Mouse (Mus musculus) intestine, postnatal 0 days (tissue): ENCODE data around the gene Jtb. TPM values are rescaled to one million over a fixed set of nuclear protein-coding genes. Genes with fewer than 3 reads are reported as not detected.
A peak's percentile ranks its signal among the peaks of the same experiment; 100 is the strongest.

Source experiments
- ATAC-seq: fragments of 200-750 bp; cut with Nextera tagmentation; 2 replicates; pipeline ENCODE4 v1.8.0; 2017; ENCODE audit warnings: mild to moderate bottlenecking, moderate TSS enrichment, moderate library complexity
- H3K27ac ChIP-seq: fragments of 300-500 bp; sonication (generic); 2 replicates; pipeline ENCODE4 v1.5.1; 2014; ENCODE audit warnings: mild to moderate bottlenecking, low read depth, low read length, moderate library complexity
- H3K27me3 ChIP-seq: fragments of 300-500 bp; sonication (generic); replicated peaks from 2 replicates; pipeline ENCODE4 v1.6.1; 2014; ENCODE audit warnings: low read length, mixed read lengths; ENCODE audit not compliant: control insufficient read depth, insufficient read depth
- H3K36me3 ChIP-seq: fragments of 300-500 bp; sonication (generic); 2 replicates; pipeline ENCODE4 v1.6.1; 2014; ENCODE audit warnings: mild to moderate bottlenecking, moderate library complexity; ENCODE audit not compliant: control insufficient read depth, insufficient read depth
- H3K4me1 ChIP-seq: fragments of 300-500 bp; sonication (generic); replicated peaks from 2 replicates; pipeline ENCODE4 v1.6.1; 2014; ENCODE audit warnings: antibody characterized with exemption, low read length, mixed read lengths; ENCODE audit not compliant: control insufficient read depth, insufficient read depth
- H3K4me2 ChIP-seq: fragments of 300-500 bp; sonication (generic); replicated peaks from 2 replicates; pipeline ENCODE4 v1.6.1; 2014; ENCODE audit warnings: low read depth, mild to moderate bottlenecking, moderate library complexity
- H3K4me3 ChIP-seq: fragments of 300-500 bp; sonication (generic); 2 replicates; pipeline ENCODE4 v1.5.1; 2014; ENCODE audit warnings: low read depth, low read length
- H3K9ac ChIP-seq: fragments of 300-500 bp; sonication (generic); 2 replicates; pipeline ENCODE4 v1.6.1; 2014; ENCODE audit warnings: mild to moderate bottlenecking, low read depth, low read length
- H3K9me3 ChIP-seq: fragments of 300-500 bp; sonication (generic); 2 replicates; pipeline ENCODE4 v1.6.1; 2016; ENCODE audit warnings: mixed run types; ENCODE audit not compliant: control insufficient read depth
- CTCF ChIP-seq: sonication (generic); IDR thresholded peaks from 2 replicates; pipeline ENCODE4 v1.5.1; 2016; ENCODE audit warnings: low read depth, mild to moderate bottlenecking, control low read depth, antibody characterized with exemption, moderate library complexity
- WGBS: fragments of 180-500 bp; shearing (Covaris S2); extraction: QIAGEN DNeasy Blood & Tissue Kit; methylation state at CpG from one replicate; pipeline ENCODE4 v1.1.7; 2014; 5-methylcytosine and 5-hydroxymethylcytosine counted together
- microRNA-seq: library from miRNA; unstranded; fragments of <30 nt; microRNA quantifications from one replicate; pipeline ENCODE4, GENCODE M21; 2016
- polyA plus RNA-seq: library from polyadenylated mRNA; unstranded; fragments of >200 nt; fragmentation: Nextera tagmentation; extraction: Ambion mirVana; gene quantifications from 2 replicates; pipeline ENCODE4 v1.2.1, GENCODE M21; 2015

The Jtb gene
- polyA plus RNA-seq, 1 experiment from 2014 or later = 169 TPM

- no peak overlapping the region for H3K4me3 ChIP-seq
- H3K4me2 ChIP-seq = no peak overlapping the region
- H3K27me3 ChIP-seq = no peaks in the 10 kb centered on the region
- H3K4me1 ChIP-seq = no peaks in the 10 kb centered on the region
- H3K9me3 ChIP-seq = no peaks in the 10 kb centered on the region
- TF ChIP-seq CTCF = no peak
- H3K9ac ChIP-seq = no peak overlapping the region
- peaks cover 34% of the 10 kb centered on the region; the same call in 1 of the 2 replicates for H3K36me3 ChIP-seq
- WGBS = 91% methylated on average over 9 of the region's 9 CpGs
- no peak for ATAC-seq
- no peak overlapping the region for H3K27ac ChIP-seq
These were observed 47.8 kb downstream of the Jtb start for GRCm38 (mm10) chr3:90279216-90279615.

GRCm38 (mm10) chr3:90279743-90280142 lies 48.3 kb downstream of the Jtb start:
- WGBS = 94% methylated on average over 7 of the region's 7 CpGs
- no peak overlapping the region for H3K4me3 ChIP-seq
- no peak overlapping the region for H3K27ac ChIP-seq
- TF ChIP-seq CTCF = no peak
- no peaks in the 10 kb centered on the region for H3K9me3 ChIP-seq
- H3K27me3 ChIP-seq = no peaks in the 10 kb centered on the region
- no peak for ATAC-seq
- peaks cover 34% of the 10 kb centered on the region; the same call in 1 of the 2 replicates for H3K36me3 ChIP-seq
- H3K9ac ChIP-seq = no peak overlapping the region
- H3K4me1 ChIP-seq = no peaks in the 10 kb centered on the region
- no peak overlapping the region for H3K4me2 ChIP-seq

DNA sequence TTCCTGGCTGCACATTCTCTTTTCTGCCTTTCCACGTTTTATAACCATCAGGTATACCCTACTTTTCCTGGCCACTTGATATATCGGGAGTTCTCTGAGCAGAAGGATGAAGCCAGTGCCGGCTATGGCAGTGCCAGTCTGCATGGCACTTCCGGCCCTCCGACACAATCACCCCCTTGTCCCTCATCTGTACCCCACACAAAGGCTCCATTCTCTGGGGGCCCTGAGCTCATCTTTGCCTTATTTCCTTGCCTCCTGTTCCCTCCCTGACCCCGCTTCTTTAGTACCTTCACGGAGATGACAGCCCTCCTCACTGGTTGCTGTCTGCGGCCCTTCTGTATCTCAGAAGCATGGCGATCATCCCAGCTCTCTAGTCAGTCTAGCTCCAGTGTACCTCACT lies 49.3 kb downstream of the Jtb start:
- H3K27ac ChIP-seq = no peak overlapping the region
- H3K9me3 ChIP-seq = no peaks in the 10 kb centered on the region
- WGBS = 93% methylated on average over 9 of the region's 9 CpGs
- peaks cover 34% of the 10 kb centered on the region; the same call in 1 of the 2 replicates for H3K36me3 ChIP-seq
- no peak overlapping the region for H3K4me2 ChIP-seq
- TF ChIP-seq CTCF = no peak
- no peak overlapping the region for H3K4me3 ChIP-seq
- ATAC-seq = no peak
- H3K27me3 ChIP-seq = no peaks in the 10 kb centered on the region
- no peaks in the 10 kb centered on the region for H3K4me1 ChIP-seq
- no peak overlapping the region for H3K9ac ChIP-seq

DNA sequence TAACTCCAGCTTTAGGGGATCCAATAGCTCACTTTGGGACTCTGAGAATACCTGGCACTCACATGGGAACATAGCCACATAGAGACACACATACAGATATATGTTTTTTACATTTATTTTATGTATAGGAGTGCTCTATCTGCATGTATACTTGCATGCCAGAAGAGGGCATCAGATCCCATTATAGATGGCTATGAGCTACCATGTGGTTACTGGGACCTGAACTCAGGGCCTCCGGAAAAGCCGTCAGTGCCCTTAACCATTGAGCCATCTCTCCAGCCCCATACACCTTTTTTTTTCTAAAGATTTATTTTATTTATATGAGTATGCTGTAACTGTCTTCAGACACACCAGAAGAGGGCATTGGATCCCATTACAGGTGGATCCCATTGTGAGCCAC lies 52.8 kb downstream of the Jtb start:
- Histone ChIP-seq H3K27ac (no peak overlapping the region), H3K36me3 (peaks cover 8% of the 10 kb centered on the region; the same call in 1 of the 2 replicates), H3K9ac (no peak overlapping the region), H3K4me2 (no peak overlapping the region), H3K4me3 (no peak overlapping the region), H3K4me1 (no peaks in the 10 kb centered on the region), H3K9me3 (no peaks in the 10 kb centered on the region), H3K27me3 (no peaks in the 10 kb centered on the region)
- peak; percentile 40 for TF ChIP-seq CTCF
- WGBS = 98% methylated on average over 2 of the region's 2 CpGs
- ATAC-seq = no peak

Small RNA genes lying within 50 kb of the gene (microRNA-seq; reads per million reads assigned to microRNA genes)
- gene Mir7012 = not detected

Other genes starting within 250 kb of the Jtb start
- 64.0 and 65.1 TPM in 2 replicates for gene Hax1, start 232.8 kb upstream of the Jtb start, polyA plus RNA-seq
- 128 and 130 TPM in 2 replicates for gene 4933434E20Rik, start 180.0 kb upstream of the Jtb start, polyA plus RNA-seq
- 112 and 117 TPM in 2 replicates for gene Ubap2l, start 179.0 kb upstream of the Jtb start, polyA plus RNA-seq
- 311 and 332 TPM in 2 replicates for gene Tpm3, start 158.9 kb upstream of the Jtb start, polyA plus RNA-seq
- 0.03 TPM in 1 of 2 replicates, not detected in the other for gene Nup210l, start 127.5 kb upstream of the Jtb start, polyA plus RNA-seq
- gene Rps27, start 17.9 kb upstream of the Jtb start, polyA plus RNA-seq = 1,181 and 1,228 TPM in 2 replicates
- 22.7 and 23.1 TPM in 2 replicates for gene Rab13, start 17.9 kb upstream of the Jtb start, polyA plus RNA-seq
- 7.5 and 8.6 TPM in 2 replicates for gene Creb3l4, start 11.9 kb downstream of the Jtb start, polyA plus RNA-seq
- gene Slc39a1, start 16.6 kb downstream of the Jtb start, polyA plus RNA-seq = 153 and 158 TPM in 2 replicates
- 12.2 and 14.9 TPM in 2 replicates for gene Crtc2, start 22.6 kb downstream of the Jtb start, polyA plus RNA-seq
- gene Dennd4b, start 33.6 kb downstream of the Jtb start, polyA plus RNA-seq = 0.93 and 0.94 TPM in 2 replicates
- gene Gatad2b, start 61.6 kb downstream of the Jtb start, polyA plus RNA-seq = 4.7 and 6.6 TPM in 2 replicates
- 2.5 and 2.9 TPM in 2 replicates for gene Slc27a3, start 158.3 kb downstream of the Jtb start, polyA plus RNA-seq
- gene Ints3, start 202.0 kb downstream of the Jtb start, polyA plus RNA-seq = 8.8 and 9.7 TPM in 2 replicates
- 3.4 and 4.2 TPM in 2 replicates for gene Npr1, start 234.3 kb downstream of the Jtb start, polyA plus RNA-seq
- 38.3 and 40.7 TPM in 2 replicates for gene Ilf2, start 244.5 kb downstream of the Jtb start, polyA plus RNA-seq